Mouse (Mus musculus): ENCODE measurements around the gene Cuedc1. TPM values are rescaled to one million over a fixed set of nuclear protein-coding genes. Genes with fewer than 3 reads are reported as not detected.
A peak's percentile ranks its signal among the peaks of the same experiment; 100 is the strongest.

The Cuedc1 gene
- total and polyA plus RNA-seq, 2 experiments from 2014 or later, result 37.5 to 38.8 TPM

DNA sequence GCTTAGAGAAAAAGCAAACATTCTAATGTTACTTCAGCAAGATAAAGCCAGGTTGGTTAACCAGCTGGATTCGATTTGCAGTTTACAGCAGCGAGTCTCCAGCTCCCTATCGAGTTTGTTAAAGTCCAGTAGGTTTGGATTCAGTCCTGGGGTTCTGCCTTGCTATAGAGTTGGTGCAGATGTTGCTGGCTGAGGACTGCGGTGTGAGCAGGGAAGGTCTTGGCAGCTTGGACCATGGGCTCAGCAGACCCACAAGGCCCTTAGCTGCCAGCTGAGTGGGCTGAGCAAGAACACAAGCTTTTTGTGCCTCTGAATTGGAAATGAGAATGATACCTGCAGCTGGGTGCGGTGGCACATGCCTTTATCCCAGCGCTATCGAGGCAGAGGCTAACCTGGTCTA, 37.4 kb downstream of the Cuedc1 start:
- H3K9ac ChIP-seq (replicated peaks; ENCODE audit: low read length, poor library complexity, severe bottlenecking), result no peak overlapping the region
- DNase-seq (ENCODE audit: low spot score), result no peak

DNA sequence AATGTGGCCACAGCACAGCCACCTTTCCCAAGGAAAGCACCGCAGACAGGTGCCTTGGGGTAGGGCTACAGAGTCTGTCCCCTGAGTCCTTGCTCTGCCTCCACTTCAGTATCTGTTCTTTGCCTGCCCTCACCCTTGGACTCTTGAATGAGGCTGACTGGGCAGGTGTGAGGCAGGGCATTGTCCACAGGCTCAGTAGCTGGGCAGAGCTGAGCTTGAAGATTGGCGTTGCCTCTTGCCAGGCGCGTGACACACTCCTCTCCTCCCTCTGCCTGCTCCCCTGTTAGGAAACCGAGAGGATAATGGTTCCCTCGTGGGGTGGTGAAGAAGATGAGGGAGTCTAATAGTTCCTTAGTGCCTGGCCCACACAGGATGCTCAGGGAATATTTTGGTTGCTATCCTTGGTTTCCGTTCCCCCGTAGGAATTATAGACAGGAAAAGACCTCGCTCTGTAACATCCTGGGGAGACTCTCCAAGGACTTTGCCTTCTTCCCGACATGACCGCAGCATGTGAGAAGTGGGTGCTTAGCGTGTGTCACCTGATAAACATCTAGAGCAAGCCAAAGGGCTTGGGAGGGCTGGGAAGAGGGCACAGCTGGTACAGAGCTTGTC, 40.1 kb downstream of the Cuedc1 start:
- peak overlapping the region; percentile 85 for H3K27ac ChIP-seq (ENCODE audit: low read depth, low read length)
- H3K4me3 ChIP-seq (ENCODE audit: low read depth, low read length), result no peak overlapping the region
- DNase-seq (ENCODE audit: low spot score) (no peak), ATAC-seq (ENCODE audit: low FRiP score) (no peak)
- no peak overlapping the region for H3K4me2 ChIP-seq (ENCODE audit: low read depth, low read length, poor library complexity, severe bottlenecking)
- no peak overlapping the region for H3K9ac ChIP-seq (replicated peaks; ENCODE audit: low read length, poor library complexity, severe bottlenecking)
- H3K9me3 ChIP-seq (ENCODE audit: low read length), result no peaks in the 10 kb centered on the region
- no peaks in the 10 kb centered on the region for H3K36me3 ChIP-seq (ENCODE audit: insufficient read depth, low read length)
- WGBS, result 54% methylated on average over 12 of the region's 12 CpGs
- H3K4me1 ChIP-seq (ENCODE audit: insufficient read depth, low read length), result peaks cover 30% of the 10 kb centered on the region
- H3K27me3 ChIP-seq (ENCODE audit: insufficient read depth, low read length), result no peaks in the 10 kb centered on the region
- TF ChIP-seq CTCF (IDR thresholded peaks at IDR 0.05), result no peak

More for the DNA sequence above, 37.4 kb downstream of the Cuedc1 start:
- Histone ChIP-seq H3K4me3 (ENCODE audit: low read depth, low read length) (no peak overlapping the region), H3K9me3 (ENCODE audit: low read length) (no peaks in the 10 kb centered on the region), H3K4me1 (ENCODE audit: insufficient read depth, low read length) (peaks cover 21% of the 10 kb centered on the region), H3K36me3 (ENCODE audit: insufficient read depth, low read length) (no peaks in the 10 kb centered on the region), H3K27ac (ENCODE audit: low read depth, low read length) (no peak overlapping the region), H3K27me3 (ENCODE audit: insufficient read depth, low read length) (no peaks in the 10 kb centered on the region), H3K4me2 (ENCODE audit: low read depth, low read length, poor library complexity, severe bottlenecking) (no peak overlapping the region)
- no peak for TF ChIP-seq CTCF (IDR thresholded peaks at IDR 0.05)
- 64% methylated on average over 7 of the region's 7 CpGs for WGBS
- no peak for ATAC-seq (ENCODE audit: low FRiP score)

DNA sequence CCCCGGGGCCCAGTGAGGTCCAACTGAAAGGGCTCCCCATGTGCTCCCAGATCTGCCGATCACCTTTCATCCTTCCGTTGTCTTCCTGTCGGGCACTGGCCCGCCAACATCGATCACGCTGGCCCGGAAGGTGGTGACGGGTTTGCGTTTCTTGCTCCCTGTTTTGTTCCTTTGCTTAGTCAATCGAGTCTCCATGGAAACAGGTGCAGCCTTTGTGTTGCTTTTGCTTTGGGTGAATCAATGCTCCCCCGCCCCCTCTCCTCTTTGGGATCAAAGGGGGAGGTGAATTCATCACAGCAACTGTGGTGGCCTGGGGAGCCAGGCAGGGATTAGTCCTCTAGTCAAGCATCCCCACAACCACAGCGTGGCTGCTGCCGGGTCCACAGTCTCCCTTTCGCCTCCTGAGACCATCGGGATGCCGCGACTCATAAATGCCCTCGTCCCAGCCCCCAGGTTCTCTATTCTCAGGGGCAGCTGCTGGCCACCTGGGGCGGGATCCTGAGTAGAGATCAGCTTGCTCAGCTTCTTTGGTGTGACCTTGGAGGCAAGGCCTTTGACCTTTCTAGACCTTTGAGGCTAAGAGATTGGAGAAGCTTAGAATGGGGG, 41.5 kb downstream of the Cuedc1 start:
- WGBS, result 3% methylated on average over 20 of the region's 20 CpGs

DNA sequence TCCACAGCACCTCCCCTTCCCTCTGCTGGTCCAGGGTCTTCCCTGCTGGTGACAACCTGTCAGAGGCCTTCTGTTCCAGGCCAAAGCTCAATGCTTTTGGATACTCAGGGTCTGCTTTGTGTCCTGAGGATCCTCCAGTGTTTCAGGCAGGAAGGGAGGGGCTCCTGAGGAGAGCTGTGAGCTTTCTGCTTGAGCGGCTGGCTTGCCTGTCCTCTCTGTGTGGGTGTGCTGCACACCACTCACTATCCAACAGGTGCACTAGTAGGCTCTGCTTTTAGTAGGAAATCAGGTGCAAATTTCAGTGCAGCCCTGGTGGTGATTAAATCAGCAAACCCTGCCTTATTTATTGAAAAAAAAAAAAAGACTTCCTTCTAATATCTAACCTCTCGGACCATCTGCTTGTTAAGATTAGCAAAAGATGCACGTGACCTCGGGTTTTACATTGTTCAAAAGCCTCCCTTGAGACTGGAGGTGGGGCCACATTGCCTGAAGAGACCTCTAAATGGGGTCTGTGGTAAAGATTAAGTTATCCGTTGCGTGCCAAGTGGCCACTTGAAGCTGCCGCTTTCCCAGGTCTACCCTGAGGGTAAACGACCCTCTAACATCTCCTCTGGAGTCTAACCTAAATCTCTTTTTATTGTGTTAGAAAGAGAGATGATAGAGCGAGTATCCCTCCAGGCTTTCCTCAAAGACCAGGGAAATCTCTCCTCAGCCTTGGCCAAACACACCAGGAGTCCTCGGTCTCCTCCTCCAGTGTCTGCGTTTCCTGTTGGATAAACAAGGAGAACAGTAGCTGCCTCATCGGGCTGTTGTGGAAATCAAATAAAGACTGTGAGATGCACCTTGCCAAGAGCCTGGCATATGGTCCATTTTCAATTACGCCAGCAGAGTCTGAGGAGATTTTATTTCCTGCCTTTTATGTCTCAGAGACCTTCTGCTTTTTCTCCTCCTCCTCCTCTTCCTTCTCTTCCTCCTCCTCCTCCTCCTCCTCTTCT, 42.5 kb downstream of the Cuedc1 start:
- ATAC-seq (ENCODE audit: low FRiP score) (peak; percentile 52; the same call in 1 of the 2 replicates), DNase-seq (ENCODE audit: low spot score) (peak; percentile 58)
- H3K27me3 ChIP-seq (ENCODE audit: insufficient read depth, low read length), result no peaks in the 10 kb centered on the region
- peak overlapping the region; percentile 46 for H3K9ac ChIP-seq (replicated peaks; ENCODE audit: low read length, poor library complexity, severe bottlenecking)
- H3K4me1 ChIP-seq (ENCODE audit: insufficient read depth, low read length), result peaks cover 30% of the 10 kb centered on the region
- no peak for TF ChIP-seq CTCF (IDR thresholded peaks at IDR 0.05)
- no peaks in the 10 kb centered on the region for H3K36me3 ChIP-seq (ENCODE audit: insufficient read depth, low read length)
- no peaks in the 10 kb centered on the region for H3K9me3 ChIP-seq (ENCODE audit: low read length)
- H3K27ac ChIP-seq (ENCODE audit: low read depth, low read length), result peak overlapping the region; percentile 85
- 0 out of 2 replicates have a peak overlapping the region, but pooled peaks have one; percentile 33 for H3K4me2 ChIP-seq (ENCODE audit: low read depth, low read length, poor library complexity, severe bottlenecking)
- 14% methylated on average over 13 of the region's 13 CpGs for WGBS
- no peak overlapping the region for H3K4me3 ChIP-seq (ENCODE audit: low read depth, low read length)

More for the DNA sequence above, 41.5 kb downstream of the Cuedc1 start:
- Histone ChIP-seq H3K9me3 (ENCODE audit: low read length) (no peaks in the 10 kb centered on the region), H3K9ac (replicated peaks; ENCODE audit: low read length, poor library complexity, severe bottlenecking) (peak overlapping the region; percentile 46; the same call in 1 of the 2 replicates), H3K4me2 (ENCODE audit: low read depth, low read length, poor library complexity, severe bottlenecking) (peak overlapping the region; percentile 33), H3K27ac (ENCODE audit: low read depth, low read length) (peak overlapping the region; percentile 85), H3K27me3 (ENCODE audit: insufficient read depth, low read length) (no peaks in the 10 kb centered on the region), H3K4me3 (ENCODE audit: low read depth, low read length) (no peak overlapping the region), H3K36me3 (ENCODE audit: insufficient read depth, low read length) (no peaks in the 10 kb centered on the region), H3K4me1 (ENCODE audit: insufficient read depth, low read length) (peaks cover 30% of the 10 kb centered on the region)
- peak; percentile 81 for ATAC-seq (ENCODE audit: low FRiP score)
- no peak for TF ChIP-seq CTCF (IDR thresholded peaks at IDR 0.05)
- peak; percentile 80 for DNase-seq (ENCODE audit: low spot score)

GRCm38 (mm10) chr11:88142362-88142761, 44.5 kb downstream of the Cuedc1 start:
- peaks cover 30% of the 10 kb centered on the region for H3K4me1 ChIP-seq (ENCODE audit: insufficient read depth, low read length)

More at GRCm38 (mm10) chr11:88142362-88142761, 44.5 kb downstream of the Cuedc1 start:
- Histone ChIP-seq H3K27me3 (ENCODE audit: insufficient read depth, low read length) (no peaks in the 10 kb centered on the region), H3K9me3 (ENCODE audit: low read length) (no peaks in the 10 kb centered on the region), H3K36me3 (ENCODE audit: insufficient read depth, low read length) (no peaks in the 10 kb centered on the region), H3K4me2 (ENCODE audit: low read depth, low read length, poor library complexity, severe bottlenecking) (no peak overlapping the region), H3K27ac (ENCODE audit: low read depth, low read length) (0 out of 2 replicates have a peak overlapping the region, but pooled peaks have one; percentile 18), H3K4me3 (ENCODE audit: low read depth, low read length) (no peak overlapping the region), H3K9ac (replicated peaks; ENCODE audit: low read length, poor library complexity, severe bottlenecking) (no peak overlapping the region)
- no peak for TF ChIP-seq CTCF (IDR thresholded peaks at IDR 0.05)
- WGBS, result 25% methylated on average over 8 of the region's 8 CpGs
- DNase-seq (ENCODE audit: low spot score), result no peak
- ATAC-seq (ENCODE audit: low FRiP score), result no peak

Measured in midbrain, postnatal 0 days (tissue).